Mouse (Mus musculus) MEL (cell line): Measurements from ENCODE around the gene Mrs2.

ENCODE experiments used
- CTCF ChIP-seq, 3 experiments: IDR thresholded peaks in 2 of 3; conservative IDR thresholded peaks in 1 of 3; 2 replicates each; pipeline ENCODE4 v1.5.1; 2011 to 2012; ENCODE audit warnings: low read length in 3 of 3, low read depth in 2 of 3, mild to moderate bottlenecking in 2 of 3, improper control_type of control experiment in 1 of 3, inconsistent platforms in 1 of 3, mixed read lengths in 1 of 3, moderate library complexity in 1 of 3; ENCODE audit not compliant: control insufficient read depth in 1 of 3, insufficient read depth in 1 of 3, poor library complexity in 1 of 3, severe bottlenecking in 1 of 3
- MAX ChIP-seq: IDR thresholded peaks from 2 replicates; pipeline ENCODE4 v1.6.1; 2011; ENCODE audit warnings: low read length, improper control_type of control experiment
- POLR2A ChIP-seq, 2 experiments: IDR thresholded peaks; 2 replicates each; pipeline ENCODE4 v1.6.1; 2011 to 2012; ENCODE audit warnings: low read length in 2 of 2, mild to moderate bottlenecking in 2 of 2, control low read depth in 1 of 2, improper control_type of control experiment in 1 of 2, low read depth in 1 of 2, moderate library complexity in 1 of 2; ENCODE audit not compliant: control insufficient read depth in 1 of 2, insufficient read depth in 1 of 2, poor library complexity in 1 of 2
- POLR2AphosphoS2 ChIP-seq: IDR thresholded peaks from 2 replicates; pipeline ENCODE4 v1.6.1; 2011; ENCODE audit warnings: low read length, improper control_type of control experiment
- RAD21 ChIP-seq: IDR thresholded peaks from 2 replicates; pipeline ENCODE4 v1.6.1; 2011; ENCODE audit warnings: mild to moderate bottlenecking, low read depth, low read length, improper control_type of control experiment
- RCOR1 ChIP-seq: IDR thresholded peaks from 2 replicates; pipeline ENCODE4 v1.6.1; 2012; ENCODE audit warnings: low read depth, mild to moderate bottlenecking, inconsistent platforms, low read length, improper control_type of control experiment
- SIN3A ChIP-seq: IDR thresholded peaks from 2 replicates; pipeline ENCODE4 v1.6.1; 2012; ENCODE audit warnings: low read length, improper control_type of control experiment, inconsistent platforms
- TCF12 ChIP-seq: IDR thresholded peaks from 2 replicates; pipeline ENCODE4 v1.6.1; 2014; ENCODE audit warnings: low read depth, mild to moderate bottlenecking, inconsistent platforms, low read length, improper control_type of control experiment, moderate library complexity
- UBTF ChIP-seq: IDR thresholded peaks from 2 replicates; pipeline ENCODE4 v1.6.1; 2012; ENCODE audit warnings: low read depth, mild to moderate bottlenecking, inconsistent platforms, low read length, improper control_type of control experiment, moderate library complexity, borderline replicate concordance; ENCODE audit not compliant: insufficient read depth
- USF1 ChIP-seq: IDR thresholded peaks from 2 replicates; pipeline ENCODE4 v1.6.1; 2014; ENCODE audit warnings: low read depth, mild to moderate bottlenecking, inconsistent platforms, low read length, improper control_type of control experiment, moderate library complexity
- ZC3H11A ChIP-seq: IDR thresholded peaks from 2 replicates; pipeline ENCODE4 v1.6.1; 2012; ENCODE audit warnings: low read depth, mild to moderate bottlenecking, inconsistent platforms, low read length, improper control_type of control experiment

DNA sequence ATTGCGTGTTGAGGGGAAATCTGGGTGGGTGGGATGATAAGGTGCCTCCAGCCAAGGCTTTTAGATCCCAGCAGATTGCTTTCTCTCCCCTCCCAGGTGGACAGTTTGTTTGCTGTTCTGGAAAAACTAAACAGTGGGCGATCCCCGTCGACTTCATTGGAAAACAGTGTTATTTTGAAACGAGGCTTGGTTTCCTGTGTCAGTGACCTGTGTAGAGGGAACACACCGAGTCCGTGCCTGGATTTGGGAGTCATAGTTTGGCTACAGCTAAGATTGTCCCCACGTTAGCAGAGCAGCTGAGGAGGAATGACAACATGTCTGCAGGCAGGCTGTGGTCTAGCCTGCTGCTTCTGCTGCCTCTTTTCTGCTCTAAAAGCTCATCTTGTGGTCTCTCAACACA is 76.9 kb downstream of the Mrs2 start:
- TF ChIP-seq MAX (no peak), POLR2A (IDR thresholded peaks at IDR 0.05; ENCODE audit: control insufficient read depth in 1 of 2, insufficient read depth in 1 of 2, low read depth in 1 of 2, low read length in 2 of 2, poor library complexity in 1 of 2) (no peak), UBTF (no peak), ZC3H11A (no peak), SIN3A (no peak), USF1 (no peak), POLR2AphosphoS2 (no peak), TCF12 (no peak), RAD21 (no peak), CTCF (IDR thresholded peaks at IDR 0.05 in 2 of 3, conservative IDR thresholded peaks at IDR 0.05 in 1 of 3; ENCODE audit: control insufficient read depth in 1 of 3, insufficient read depth in 1 of 3, low read depth in 2 of 3, low read length in 3 of 3, poor library complexity in 1 of 3, severe bottlenecking in 1 of 3) (no peak), RCOR1 (no peak)
